Mouse (Mus musculus) liver, embryonic 14.5 days (tissue): ENCODE measurements around the gene Fat4.

Experiments
- CTCF ChIP-seq: IDR thresholded peaks from 2 replicates; pipeline ENCODE4 v1.5.1; 2016; ENCODE audit warnings: antibody characterized with exemption, low read depth, control low read depth
- EP300 ChIP-seq: IDR thresholded peaks from 2 replicates; pipeline ENCODE4 v1.6.1; 2016; ENCODE audit warnings: antibody characterized with exemption, low read depth

DNA sequence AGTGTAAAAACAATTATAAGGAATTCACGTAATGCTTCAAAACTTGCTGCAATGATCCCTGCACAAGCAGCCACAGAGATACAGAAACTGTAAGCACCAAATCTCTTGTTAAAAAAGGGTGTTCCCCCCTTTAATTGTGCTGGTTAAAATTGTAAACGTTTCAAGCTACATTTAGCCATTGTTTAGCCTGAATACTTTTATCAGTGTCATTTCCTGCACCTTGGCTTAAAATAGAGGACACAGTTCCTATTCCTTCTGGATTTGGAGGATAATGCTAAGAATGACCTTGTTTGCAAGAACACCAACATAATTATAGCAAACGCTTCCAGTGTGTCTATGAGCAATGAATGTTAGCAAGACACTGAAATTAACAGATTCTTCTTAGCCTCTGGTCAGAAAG is 65.9 kb downstream of the Fat4 start:
- TF ChIP-seq CTCF: no peak
- no peak for TF ChIP-seq EP300
